In genomic region chr14:26662488-26662887, GRCm38 (mm10) we compare ENCODE assay signal across 1 mouse cellular context.
A peak's percentile ranks its signal among the peaks of the same experiment; 100 is the strongest.
TF ChIP-seq lines count a peak whose summit lies in the region.

No protein-coding gene starts in this region.

TF ChIP-seq in MEL, 35 proteins besides CTCF, POLR2A, EP300 and RAD21:
- no peak for TF ChIP-seq MAZ (IDR thresholded peaks at IDR 0.05; ENCODE audit: low read depth, low read length)
- 0 out of 2 replicates have a peak, but pooled peaks have one; percentile 7 for TF ChIP-seq ETS1 (IDR thresholded peaks at IDR 0.05; ENCODE audit: low read depth, low read length)
- TF ChIP-seq TCF12 (IDR thresholded peaks at IDR 0.05; ENCODE audit: low read depth, low read length): 0 out of 2 replicates have a peak, but pooled peaks have one; percentile 41
- 0 out of 2 replicates have a peak, but pooled peaks have one; percentile 12 for TF ChIP-seq GATA1 (IDR thresholded peaks at IDR 0.05; ENCODE audit: low read depth, low read length)
- 0 out of 2 replicates have a peak, but pooled peaks have one; percentile 37 for TF ChIP-seq ZMIZ1 (IDR thresholded peaks at IDR 0.05; ENCODE audit: low read depth, low read length)
